Mouse (Mus musculus): ENCODE results near the gene Tmem147. TPM values are rescaled to one million over a fixed set of nuclear protein-coding genes. Genes with fewer than 3 reads are reported as not detected.
"Not testable (repeated sequence)": the region's sequence is repeated elsewhere in the genome, so short reads cannot be mapped to it uniquely, and the experiment has no call there.

Gene Tmem147
- total RNA-seq (2017) = 14.0 to 17.1 TPM (median 17.0 TPM) in 3 replicates

GRCm38 (mm10) chr7:30729396-30730063 lies at the start of gene Tmem147:
Tmem147 (minus strand) TSS chr7:30729540.
- ATAC-seq (replicated peaks; ENCODE audit: insufficient number of reproducible peaks, low FRiP score, low TSS enrichment, poor library complexity, severe bottlenecking) = peak; percentile 93

- ATAC-seq (replicated peaks; ENCODE audit: insufficient number of reproducible peaks, low FRiP score, low TSS enrichment, poor library complexity, severe bottlenecking) = no peak
These were observed 48.6 kb upstream of the Tmem147 start for GRCm38 (mm10) chr7:30777911-30778310.

GRCm38 (mm10) chr7:30777081-30777579 lies 47.8 kb upstream of the Tmem147 start:
- ATAC-seq (replicated peaks; ENCODE audit: insufficient number of reproducible peaks, low FRiP score, low TSS enrichment, poor library complexity, severe bottlenecking) = no peak

- ATAC-seq (replicated peaks; ENCODE audit: insufficient number of reproducible peaks, low FRiP score, low TSS enrichment, poor library complexity, severe bottlenecking) = no peak
These were observed 46.8 kb upstream of the Tmem147 start for GRCm38 (mm10) chr7:30776104-30776503.

- ATAC-seq (replicated peaks; ENCODE audit: insufficient number of reproducible peaks, low FRiP score, low TSS enrichment, poor library complexity, severe bottlenecking) = no peak
These were observed 39.9 kb upstream of the Tmem147 start for GRCm38 (mm10) chr7:30769236-30769635.

GRCm38 (mm10) chr7:30766408-30766807 lies 37.1 kb upstream of the Tmem147 start:
- no peak for ATAC-seq (replicated peaks; ENCODE audit: insufficient number of reproducible peaks, low FRiP score, low TSS enrichment, poor library complexity, severe bottlenecking)

- ATAC-seq (replicated peaks; ENCODE audit: insufficient number of reproducible peaks, low FRiP score, low TSS enrichment, poor library complexity, severe bottlenecking) = no peak
These were observed 35.8 kb upstream of the Tmem147 start for GRCm38 (mm10) chr7:30765173-30765572.

GRCm38 (mm10) chr7:30763456-30763855 lies 34.1 kb upstream of the Tmem147 start, which contains the start of gene Dmkn:
Dmkn (plus strand) TSS chr7:30763756.
- ATAC-seq (replicated peaks; ENCODE audit: insufficient number of reproducible peaks, low FRiP score, low TSS enrichment, poor library complexity, severe bottlenecking) = no peak

- peak; percentile 71 for ATAC-seq (replicated peaks; ENCODE audit: insufficient number of reproducible peaks, low FRiP score, low TSS enrichment, poor library complexity, severe bottlenecking)
These were observed 32.5 kb upstream of the Tmem147 start for GRCm38 (mm10) chr7:30761769-30762352.

GRCm38 (mm10) chr7:30758853-30759252 lies 29.5 kb upstream of the Tmem147 start:
- no peak for ATAC-seq (replicated peaks; ENCODE audit: insufficient number of reproducible peaks, low FRiP score, low TSS enrichment, poor library complexity, severe bottlenecking)

- ATAC-seq (replicated peaks; ENCODE audit: insufficient number of reproducible peaks, low FRiP score, low TSS enrichment, poor library complexity, severe bottlenecking) = no peak
These were observed 27.7 kb upstream of the Tmem147 start for GRCm38 (mm10) chr7:30757001-30757400.

- ATAC-seq (replicated peaks; ENCODE audit: insufficient number of reproducible peaks, low FRiP score, low TSS enrichment, poor library complexity, severe bottlenecking) = no peak
These were observed 21.8 kb upstream of the Tmem147 start, which contains the start of gene Sbsn for GRCm38 (mm10) chr7:30751086-30751669. Sbsn (plus strand) TSS chr7:30751471.

- no peak for ATAC-seq (replicated peaks; ENCODE audit: insufficient number of reproducible peaks, low FRiP score, low TSS enrichment, poor library complexity, severe bottlenecking)
These were observed 20.7 kb upstream of the Tmem147 start for GRCm38 (mm10) chr7:30749824-30750606.

GRCm38 (mm10) chr7:30747525-30748204 lies 18.3 kb upstream of the Tmem147 start:
- no peak for ATAC-seq (replicated peaks; ENCODE audit: insufficient number of reproducible peaks, low FRiP score, low TSS enrichment, poor library complexity, severe bottlenecking)

GRCm38 (mm10) chr7:30744022-30744598 lies 14.8 kb upstream of the Tmem147 start:
- ATAC-seq (replicated peaks; ENCODE audit: insufficient number of reproducible peaks, low FRiP score, low TSS enrichment, poor library complexity, severe bottlenecking) = no peak

- ATAC-seq (replicated peaks; ENCODE audit: insufficient number of reproducible peaks, low FRiP score, low TSS enrichment, poor library complexity, severe bottlenecking) = not testable (repeated sequence)
These were observed 14.3 kb upstream of the Tmem147 start, which contains the start of gene Gapdhs for GRCm38 (mm10) chr7:30743617-30744016. Gapdhs (minus strand) TSS chr7:30743681.

- peak; percentile 6; the same call in 1 of the 2 replicates for ATAC-seq (replicated peaks; ENCODE audit: insufficient number of reproducible peaks, low FRiP score, low TSS enrichment, poor library complexity, severe bottlenecking)
These were observed 13.2 kb upstream of the Tmem147 start for GRCm38 (mm10) chr7:30742570-30742969.

GRCm38 (mm10) chr7:30736211-30736610 lies 6.9 kb upstream of the Tmem147 start:
- ATAC-seq (replicated peaks; ENCODE audit: insufficient number of reproducible peaks, low FRiP score, low TSS enrichment, poor library complexity, severe bottlenecking) = no peak

All from monocyte, adult 5-6 weeks (primary cell).